Mouse (Mus musculus) forebrain, embryonic 11.5 days (tissue): ENCODE measurements at regions not wholly inside any gene's neighbourhood (a gene's known extent, or its start where the extent isn't known, plus 50 kb on each side); places are given as distances from the start of the nearest gene placed in this dataset.

ENCODE experiments used
- ATAC-seq: fragments of 200-750 bp; cut with Nextera tagmentation; replicated peaks from 2 replicates; pipeline ENCODE4 v1.8.0; 2017; ENCODE audit warnings: moderate TSS enrichment; ENCODE audit not compliant: low FRiP score
- DNase-seq: peaks from one replicate; pipeline ENCODE4 v3.0.0-alpha.2; 2017; ENCODE audit warnings: low spot score
- H3K27ac ChIP-seq: fragments of 300-500 bp; sonication (generic); 2 replicates; pipeline ENCODE4 v1.5.1; 2014; ENCODE audit warnings: low read depth, low read length
- H3K27me3 ChIP-seq: fragments of 300-500 bp; sonication (generic); 2 replicates; pipeline ENCODE4 v1.6.1; 2014; ENCODE audit warnings: mild to moderate bottlenecking, low read length, mixed read lengths; ENCODE audit not compliant: control insufficient read depth, insufficient read depth
- H3K36me3 ChIP-seq: fragments of 300-500 bp; sonication (generic); 2 replicates; pipeline ENCODE4 v1.6.1; 2014; ENCODE audit warnings: mild to moderate bottlenecking, low read length, moderate library complexity, mixed read lengths; ENCODE audit not compliant: control insufficient read depth, insufficient read depth
- H3K4me1 ChIP-seq: fragments of 300-500 bp; sonication (generic); replicated peaks from 2 replicates; pipeline ENCODE4 v1.6.1; 2014; ENCODE audit warnings: low read length, mixed read lengths; ENCODE audit not compliant: control insufficient read depth, insufficient read depth
- H3K4me2 ChIP-seq: fragments of 300-500 bp; sonication (generic); 2 replicates; pipeline ENCODE4 v1.6.1; 2014; ENCODE audit warnings: low read depth, mild to moderate bottlenecking, low read length, moderate library complexity, mixed read lengths; ENCODE audit not compliant: severe bottlenecking
- H3K4me3 ChIP-seq: fragments of 300-500 bp; sonication (generic); 2 replicates; pipeline ENCODE4 v1.5.1; 2014; ENCODE audit warnings: low read depth, low read length
- H3K9ac ChIP-seq: fragments of 300-500 bp; sonication (generic); 2 replicates; pipeline ENCODE4 v1.6.1; 2014; ENCODE audit warnings: low read length
- H3K9me3 ChIP-seq: fragments of 300-500 bp; sonication (generic); 2 replicates; pipeline ENCODE4 v1.6.1; 2016; ENCODE audit warnings: low read length, mixed read lengths; ENCODE audit not compliant: control insufficient read depth
- WGBS: fragments of 180-500 bp; shearing (Covaris S2); extraction: QIAGEN DNeasy Blood & Tissue Kit; methylation state at CpG from one replicate; pipeline ENCODE4 v1.1.7; 2014; 5-methylcytosine and 5-hydroxymethylcytosine counted together

DNA sequence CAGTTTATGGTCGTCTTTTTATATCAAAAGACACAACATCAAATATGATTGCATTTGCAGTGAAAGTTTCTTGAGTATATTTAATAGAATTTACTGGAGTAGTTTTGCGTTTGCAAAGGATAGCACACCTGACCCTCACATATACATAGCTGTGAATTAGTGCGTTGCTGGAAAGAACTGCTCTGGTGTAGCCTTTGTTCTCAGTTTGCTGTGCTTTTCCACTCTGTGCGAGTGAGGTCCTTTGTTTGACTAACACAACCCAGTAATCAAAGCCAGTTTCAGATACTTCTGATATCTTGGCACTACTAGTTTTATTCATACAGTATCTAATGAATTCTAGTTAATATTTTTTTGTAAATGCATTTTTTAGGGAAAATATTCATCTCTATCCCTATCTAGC is 84.7 kb downstream of the Trim52 start:
- H3K27me3 ChIP-seq: no peaks in the 10 kb centered on the region
- no peak overlapping the region for H3K27ac ChIP-seq
- H3K4me2 ChIP-seq: no peak overlapping the region
- no peak overlapping the region for H3K9ac ChIP-seq
- H3K9me3 ChIP-seq: no peaks in the 10 kb centered on the region
- WGBS: 47% methylated on average over 4 of the region's 4 CpGs
- H3K4me3 ChIP-seq: no peak overlapping the region
- H3K36me3 ChIP-seq: no peaks in the 10 kb centered on the region
- no peak for ATAC-seq
- DNase-seq: no peak
- no peaks in the 10 kb centered on the region for H3K4me1 ChIP-seq

DNA sequence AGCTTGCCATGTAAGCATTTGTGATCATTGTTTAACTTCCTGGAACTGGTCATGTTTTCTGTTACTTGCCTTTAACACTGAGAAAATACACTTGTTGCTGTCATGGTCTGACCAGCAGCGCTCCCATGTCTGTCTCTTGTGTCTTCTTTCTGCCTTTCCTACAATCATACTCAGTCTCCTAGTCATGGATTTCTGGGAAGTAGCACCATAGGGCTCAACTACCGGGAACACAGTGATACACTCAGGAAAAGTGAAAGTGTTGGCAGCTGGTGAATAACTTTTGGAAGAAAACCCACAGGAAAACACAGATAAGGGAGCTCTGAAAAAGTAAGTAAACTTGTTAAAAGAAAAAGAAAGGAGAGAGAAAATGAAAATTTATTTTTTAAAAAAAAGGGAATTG is 87.6 kb downstream of the Trim52 start:
- H3K4me2 ChIP-seq: no peak overlapping the region
- H3K4me1 ChIP-seq: no peaks in the 10 kb centered on the region
- 90% methylated on average over 2 of the region's 2 CpGs for WGBS
- no peak overlapping the region for H3K27ac ChIP-seq
- no peaks in the 10 kb centered on the region for H3K9me3 ChIP-seq
- H3K36me3 ChIP-seq: no peaks in the 10 kb centered on the region
- no peak overlapping the region for H3K4me3 ChIP-seq
- no peak overlapping the region for H3K9ac ChIP-seq
- DNase-seq (no peak), ATAC-seq (no peak)
- no peaks in the 10 kb centered on the region for H3K27me3 ChIP-seq

DNA sequence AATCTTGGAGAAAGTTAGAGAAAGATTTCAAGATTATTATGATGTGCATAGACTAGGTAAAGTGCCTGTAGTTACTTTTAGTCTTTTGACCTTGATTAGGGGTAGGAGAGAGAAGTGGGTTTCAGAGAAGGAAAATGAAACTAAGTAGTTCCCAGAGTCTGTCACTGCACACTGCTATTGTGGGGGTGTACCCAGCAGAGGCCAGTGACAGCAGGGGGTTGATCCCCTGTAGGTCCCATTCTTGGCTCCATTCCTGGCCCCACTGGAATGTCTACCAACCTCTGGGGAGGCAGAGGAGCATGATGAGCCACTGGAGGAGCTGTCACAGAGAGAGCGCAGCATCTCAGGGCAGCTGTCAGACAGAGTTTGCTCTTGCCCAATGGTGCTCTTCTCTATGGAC is 88.1 kb downstream of the Trim52 start:
- Histone ChIP-seq H3K4me3 (no peak overlapping the region), H3K4me2 (no peak overlapping the region), H3K4me1 (no peaks in the 10 kb centered on the region), H3K9ac (no peak overlapping the region), H3K27ac (no peak overlapping the region), H3K36me3 (no peaks in the 10 kb centered on the region), H3K9me3 (no peaks in the 10 kb centered on the region), H3K27me3 (no peaks in the 10 kb centered on the region)
- ATAC-seq (no peak), DNase-seq (no peak)
- 79% methylated on average over 1 of the region's 1 CpGs for WGBS

DNA sequence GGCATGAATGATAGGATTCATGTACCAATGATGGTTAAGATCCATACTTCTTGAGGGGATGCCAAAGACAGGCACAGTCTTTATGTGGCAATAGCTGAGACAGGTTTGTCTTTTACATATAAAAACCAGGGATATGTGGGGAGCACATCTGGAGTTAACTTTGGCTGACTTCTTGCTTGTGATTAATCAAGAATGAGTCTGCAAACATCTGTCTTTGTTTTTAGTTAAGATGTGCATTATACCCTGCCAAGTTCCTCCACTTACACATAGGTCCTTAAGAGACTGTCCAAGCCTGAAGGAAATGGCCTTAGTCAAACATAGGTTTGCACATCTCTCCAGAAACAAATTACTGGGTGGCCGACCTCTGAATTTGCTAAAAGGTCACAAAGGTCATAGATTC is 91.8 kb downstream of the Trim52 start:
- ATAC-seq (no peak), DNase-seq (no peak)
- H3K27ac ChIP-seq: no peak overlapping the region
- no peaks in the 10 kb centered on the region for H3K36me3 ChIP-seq
- H3K4me2 ChIP-seq: no peak overlapping the region
- no peak overlapping the region for H3K9ac ChIP-seq
- WGBS: 76% methylated on average over 1 of the region's 1 CpGs
- no peaks in the 10 kb centered on the region for H3K27me3 ChIP-seq
- H3K9me3 ChIP-seq: no peaks in the 10 kb centered on the region
- no peaks in the 10 kb centered on the region for H3K4me1 ChIP-seq
- no peak overlapping the region for H3K4me3 ChIP-seq

DNA sequence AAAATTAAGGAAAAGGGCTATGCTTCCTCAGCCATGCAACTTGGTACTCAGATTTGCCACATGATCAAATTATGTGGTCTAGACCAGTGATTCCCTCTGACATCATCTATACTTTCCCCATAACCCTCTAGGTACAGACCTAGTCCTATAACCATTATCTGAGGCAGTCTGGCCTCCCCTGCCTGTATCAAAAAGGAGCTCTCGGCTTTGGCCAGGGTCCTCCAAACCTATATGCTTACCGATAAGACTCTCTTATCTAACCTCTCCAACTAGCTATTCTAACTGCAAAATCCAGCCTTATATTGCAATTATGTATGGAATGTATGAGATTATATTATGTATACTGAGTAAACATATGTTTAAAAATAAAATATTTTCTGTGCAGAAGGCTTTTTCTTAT is 93.1 kb downstream of the Trim52 start:
- Histone ChIP-seq H3K27ac (no peak overlapping the region), H3K27me3 (no peaks in the 10 kb centered on the region), H3K36me3 (no peaks in the 10 kb centered on the region), H3K9me3 (no peaks in the 10 kb centered on the region), H3K9ac (no peak overlapping the region), H3K4me2 (no peak overlapping the region), H3K4me3 (no peak overlapping the region), H3K4me1 (no peaks in the 10 kb centered on the region)
- DNase-seq (no peak), ATAC-seq (no peak)
- 89% methylated on average over 2 of the region's 2 CpGs for WGBS

DNA sequence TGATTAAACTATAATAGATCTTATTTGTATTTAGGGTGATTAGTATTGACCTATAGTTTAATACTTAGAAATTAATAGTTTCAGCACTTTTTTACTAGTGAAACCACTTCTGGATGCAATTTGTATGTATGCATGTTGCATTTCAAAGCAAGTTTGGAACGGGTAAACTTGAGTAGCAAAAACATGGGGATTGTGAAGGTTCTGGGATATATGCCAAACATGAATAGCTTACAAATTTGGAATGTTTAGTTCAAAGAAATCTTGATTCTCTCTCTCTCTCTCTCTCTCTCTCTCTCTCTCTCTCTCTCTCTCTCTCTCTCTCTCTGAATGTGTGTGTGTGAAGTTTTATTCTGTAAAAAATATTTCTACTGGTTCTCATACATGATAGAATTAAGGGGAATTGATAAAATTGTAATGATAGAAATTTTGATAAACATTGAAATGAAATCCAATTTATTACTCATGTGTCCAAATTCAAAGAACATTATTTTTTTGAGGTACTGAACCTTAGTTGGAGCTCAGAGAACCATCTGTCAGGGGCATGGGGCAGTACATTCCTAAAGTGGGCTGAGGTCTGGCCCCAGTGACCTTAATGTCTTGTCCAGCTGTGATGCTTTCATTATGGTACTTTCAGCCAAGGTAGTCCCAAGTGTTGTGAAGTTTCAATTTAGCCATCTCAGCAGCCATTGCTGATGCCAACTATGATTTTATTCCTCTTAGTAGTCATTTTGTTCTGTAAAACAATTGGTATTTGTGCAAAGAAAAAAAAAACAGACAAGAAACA is 93.7 kb downstream of the Trim52 start:
- H3K27me3 ChIP-seq: no peaks in the 10 kb centered on the region
- H3K4me1 ChIP-seq: no peaks in the 10 kb centered on the region
- WGBS: 62% methylated on average over 1 of the region's 1 CpGs
- ATAC-seq (no peak), DNase-seq (no peak)
- H3K9ac ChIP-seq: no peak overlapping the region
- H3K9me3 ChIP-seq: no peaks in the 10 kb centered on the region
- no peak overlapping the region for H3K4me3 ChIP-seq
- H3K27ac ChIP-seq: no peak overlapping the region
- H3K4me2 ChIP-seq: no peak overlapping the region
- no peaks in the 10 kb centered on the region for H3K36me3 ChIP-seq

DNA sequence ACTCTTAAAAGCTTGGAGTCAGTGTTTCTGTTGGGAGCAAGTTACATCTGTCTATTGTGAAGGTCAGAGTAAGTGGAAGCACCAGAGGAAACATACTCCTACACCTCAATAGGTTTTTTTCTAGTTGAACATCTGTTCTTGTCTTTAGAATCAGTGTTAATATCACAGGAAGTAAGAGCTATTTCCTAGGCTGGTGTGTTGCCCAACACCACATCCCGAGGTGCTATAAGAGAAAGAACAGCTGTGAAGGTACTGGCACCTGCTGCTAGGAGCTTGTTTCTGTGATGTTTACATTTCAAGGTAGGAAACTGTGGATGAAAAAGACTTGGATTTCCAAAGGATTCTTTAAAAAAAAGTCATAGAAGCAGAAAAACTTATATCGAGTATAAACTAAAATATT is 105.1 kb downstream of the Trim52 start:
- Histone ChIP-seq H3K27me3 (no peaks in the 10 kb centered on the region), H3K4me2 (no peak overlapping the region), H3K27ac (no peak overlapping the region), H3K36me3 (no peaks in the 10 kb centered on the region), H3K4me1 (no peaks in the 10 kb centered on the region), H3K9me3 (no peaks in the 10 kb centered on the region), H3K4me3 (no peak overlapping the region), H3K9ac (no peak overlapping the region)
- ATAC-seq (no peak), DNase-seq (no peak)
- WGBS: 80% methylated on average over 2 of the region's 2 CpGs

DNA sequence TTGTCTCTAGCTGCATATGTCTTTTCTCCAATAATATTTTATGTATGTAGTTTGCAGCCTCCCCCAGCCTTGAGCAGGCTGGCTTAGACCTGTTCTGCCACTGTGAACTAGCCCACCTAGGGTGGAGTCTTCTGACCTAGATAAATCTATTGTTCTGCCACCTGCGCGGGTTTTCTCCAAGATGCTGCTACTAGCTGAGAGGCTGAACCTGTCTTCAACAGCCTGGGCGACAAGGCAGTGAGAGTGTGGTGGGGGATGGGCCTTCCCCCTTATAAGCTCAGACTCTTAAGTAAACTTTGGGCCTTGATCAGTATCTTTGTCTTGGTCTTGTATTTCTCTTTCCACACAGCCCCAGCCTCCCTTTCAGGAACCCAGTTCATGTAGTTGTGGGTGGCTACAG is 111.7 kb downstream of the Trim52 start:
- Histone ChIP-seq H3K27me3 (no peaks in the 10 kb centered on the region), H3K27ac (no peak overlapping the region)
- WGBS: 77% methylated on average over 3 of the region's 3 CpGs

DNA sequence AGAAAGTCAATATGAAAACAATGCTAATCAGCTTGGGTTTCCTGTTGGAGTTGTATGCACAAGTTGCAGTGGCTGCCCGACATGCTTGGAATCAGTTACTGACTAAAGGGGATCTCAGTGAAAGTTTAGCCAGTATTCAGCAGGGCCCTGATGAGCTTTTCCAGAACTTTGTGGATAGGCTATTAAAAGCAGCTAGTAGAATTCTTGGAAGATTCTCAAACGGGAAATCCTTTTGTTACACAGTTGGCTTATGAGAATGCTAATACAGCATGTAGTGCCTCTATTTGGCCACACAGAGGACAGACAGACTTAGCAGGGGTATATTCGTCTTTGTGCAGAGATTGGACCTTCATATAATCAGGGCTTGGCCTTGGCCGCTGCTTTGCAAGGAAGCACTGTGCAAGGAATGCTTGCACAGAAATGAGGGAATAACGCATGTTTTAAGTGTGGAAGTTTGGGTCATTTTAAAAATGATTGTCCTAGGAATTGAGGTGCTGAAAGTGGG is 113.3 kb downstream of the Trim52 start:
- 84% methylated on average over 5 of the region's 5 CpGs for WGBS
- Histone ChIP-seq H3K36me3 (no peaks in the 10 kb centered on the region), H3K27ac (no peak overlapping the region)

More for the DNA sequence above, 111.7 kb downstream of the Trim52 start:
- no peak overlapping the region for H3K4me2 ChIP-seq
- no peak overlapping the region for H3K9ac ChIP-seq
- H3K9me3 ChIP-seq: no peaks in the 10 kb centered on the region
- DNase-seq (no peak), ATAC-seq (no peak)
- no peaks in the 10 kb centered on the region for H3K4me1 ChIP-seq
- H3K36me3 ChIP-seq: no peaks in the 10 kb centered on the region
- no peak overlapping the region for H3K4me3 ChIP-seq

More for the DNA sequence above, 113.3 kb downstream of the Trim52 start:
- no peak for ATAC-seq
- Histone ChIP-seq H3K4me3 (no peak overlapping the region), H3K4me2 (no peak overlapping the region), H3K9ac (no peak overlapping the region), H3K4me1 (no peaks in the 10 kb centered on the region), H3K27me3 (no peaks in the 10 kb centered on the region), H3K9me3 (no peaks in the 10 kb centered on the region)
- DNase-seq: no peak
